ENCODE assay signal across 8 mouse cellular contexts in genomic region chr11:54062086-54062752, GRCm38 (mm10). TPM values are rescaled to one million over a fixed set of nuclear protein-coding genes. Genes with fewer than 3 reads are reported as not detected.
DNase-seq lines count a peak whose midpoint lies in the region; ATAC-seq and TF ChIP-seq lines count a peak whose summit lies in the region.

No protein-coding gene starts in this region.

- 36% methylated on average over 12 of the region's 12 CpGs for WGBS in forebrain, embryonic 16.5 days
- WGBS in limb, embryonic 14.5 days = 39% methylated on average over 12 of the region's 12 CpGs

- no peaks in the 10 kb centered on the region for H3K27me3 ChIP-seq in forebrain, embryonic 16.5 days (replicated peaks; ENCODE audit: control insufficient read depth, insufficient read depth, low read length)
- H3K27me3 ChIP-seq in limb, embryonic 14.5 days (ENCODE audit: control insufficient read depth, insufficient read depth, low read length) = no peaks in the 10 kb centered on the region

- no peak overlapping the region for H3K4me3 ChIP-seq in forebrain, embryonic 16.5 days (replicated peaks; ENCODE audit: low read length)
- no peak overlapping the region for H3K4me3 ChIP-seq in limb, embryonic 14.5 days (replicated peaks; ENCODE audit: low read length)

- no peak overlapping the region for H3K4me2 ChIP-seq in forebrain, embryonic 16.5 days (ENCODE audit: low read length)
- H3K4me2 ChIP-seq in limb, embryonic 14.5 days (replicated peaks; ENCODE audit: low read depth, low read length, severe bottlenecking) = no peak overlapping the region

- no peak for ATAC-seq in forebrain, embryonic 16.5 days
- no peak for ATAC-seq in limb, embryonic 14.5 days (ENCODE audit: low FRiP score, low read depth)
- no peak for ATAC-seq in CD4-positive, CD25-positive, alpha-beta regulatory T cell, adult 4 months

- H3K9ac ChIP-seq in forebrain, embryonic 16.5 days (replicated peaks; ENCODE audit: low read depth, low read length) = no peak overlapping the region
- no peak overlapping the region for H3K9ac ChIP-seq in limb, embryonic 14.5 days (ENCODE audit: low read depth, low read length, severe bottlenecking)

- H3K9me3 ChIP-seq in forebrain, embryonic 16.5 days (ENCODE audit: control insufficient read depth, low read length) = no peaks in the 10 kb centered on the region
- no peaks in the 10 kb centered on the region for H3K9me3 ChIP-seq in limb, embryonic 14.5 days (ENCODE audit: control insufficient read depth, low read length)

- H3K27ac ChIP-seq in forebrain, embryonic 16.5 days (ENCODE audit: low read length) = peak overlapping the region; percentile 47
- H3K27ac ChIP-seq in limb, embryonic 14.5 days (replicated peaks; ENCODE audit: low read depth, low read length) = peak overlapping the region; percentile 52

- no peaks in the 10 kb centered on the region for H3K36me3 ChIP-seq in forebrain, embryonic 16.5 days (ENCODE audit: control insufficient read depth, insufficient read depth)
- peaks cover 30% of the 10 kb centered on the region for H3K36me3 ChIP-seq in limb, embryonic 14.5 days (ENCODE audit: control insufficient read depth, insufficient read depth, low read length)

- TF ChIP-seq POLR2A in limb, embryonic 14.5 days (IDR thresholded peaks at IDR 0.05; ENCODE audit: borderline replicate concordance, extremely low read depth, insufficient read depth, insufficient read length) = no peak

- peaks cover 47% of the 10 kb centered on the region for H3K4me1 ChIP-seq in forebrain, embryonic 16.5 days (replicated peaks; ENCODE audit: control insufficient read depth, insufficient read depth, low read length)
- H3K4me1 ChIP-seq in limb, embryonic 14.5 days (ENCODE audit: control insufficient read depth, insufficient read depth, low read length) = peaks cover 89% of the 10 kb centered on the region

- peak; percentile 63 to 66 for DNase-seq in lung, adult 18-20 months
- no peak for DNase-seq in lung, postnatal 4 days
- peak; percentile 83 for DNase-seq in adrenal gland, adult 8-10 months
- no peak for DNase-seq in limb, embryonic 14.5 days (ENCODE audit: low spot score)
- DNase-seq in c-Kit-positive CD71-positive TER-119-positive erythroid progenitor cells, embryonic 14.5 days (ENCODE audit: low spot score) = no peak
- DNase-seq in layer of hippocampus, adult 9-10 months (ENCODE audit: low spot score) = no peak

RNA-seq across cellular contexts. Expression of gene Pdlim4, which starts 6.6 kb away (rescaled TPM):
- total RNA-seq in adrenal gland, adult 8-10 months (2022) = 10 to 100 TPM in 2 of 4 experiments, 1 to 10 TPM in 2; 6.7 to 16.2 (median 12.1) TPM
- 45.3 and 49.5 TPM in 2 replicates for polyA plus RNA-seq in forebrain, embryonic 16.5 days (2015; fragmentation: Nextera tagmentation; extraction: Ambion mirVana)
- polyA plus RNA-seq in limb, embryonic 14.5 days (2012; rRNA removed) = 115 and 157 TPM in 2 replicates
- polyA plus RNA-seq in limb, embryonic 14.5 days (2014; fragmentation: Nextera tagmentation; extraction: Ambion mirVana) = 129 and 141 TPM in 2 replicates
- polyA plus RNA-seq in CD4-positive, CD25-positive, alpha-beta regulatory T cell, adult 4 months (2017; shearing (Covaris generic)) = 1 to 10 TPM in 1 of 2 experiments, under 1 TPM in 1; 0.91 to 1.3 TPM

RNA-seq across cellular contexts. Expression of gene Slc22a4, which starts 34.3 kb away (rescaled TPM):
- 1 to 10 TPM; 6.1 to 8.6 (median 7.7) TPM for total RNA-seq in adrenal gland, adult 8-10 months (2022)
- 0.87 and 2.2 TPM in 2 replicates for polyA plus RNA-seq in forebrain, embryonic 16.5 days (2015; fragmentation: Nextera tagmentation; extraction: Ambion mirVana)
- 2.7 and 3.2 TPM in 2 replicates for polyA plus RNA-seq in limb, embryonic 14.5 days (2012; rRNA removed)
- 3.4 and 5.2 TPM in 2 replicates for polyA plus RNA-seq in limb, embryonic 14.5 days (2014; fragmentation: Nextera tagmentation; extraction: Ambion mirVana)
- not detected for polyA plus RNA-seq in CD4-positive, CD25-positive, alpha-beta regulatory T cell, adult 4 months (2017; shearing (Covaris generic))

RNA-seq across cellular contexts. Expression of gene P4ha2, which starts 37.7 kb away (rescaled TPM):
- total RNA-seq in adrenal gland, adult 8-10 months (2022) = 10 to 100 TPM; 29.1 to 52.2 (median 44.5) TPM
- 6.8 and 8.6 TPM in 2 replicates for polyA plus RNA-seq in forebrain, embryonic 16.5 days (2015; fragmentation: Nextera tagmentation; extraction: Ambion mirVana)
- polyA plus RNA-seq in limb, embryonic 14.5 days (2012; rRNA removed) = 106 TPM in 2 replicates
- 83.3 and 94.1 TPM in 2 replicates for polyA plus RNA-seq in limb, embryonic 14.5 days (2014; fragmentation: Nextera tagmentation; extraction: Ambion mirVana)
- not detected for polyA plus RNA-seq in CD4-positive, CD25-positive, alpha-beta regulatory T cell, adult 4 months (2017; shearing (Covaris generic))

Comparison
In these comparisons a context has a peak if more than half of its experiments do, and no peak if none do; other contexts are left out.
1. DNase-seq: peak in lung, adult 18-20 months (2 of 2) and adrenal gland, adult 8-10 months (single experiment); none in lung, postnatal 4 days (0 of 2), limb, embryonic 14.5 days (single experiment), c-Kit-positive CD71-positive TER-119-positive erythroid progenitor cells, embryonic 14.5 days (single experiment) and layer of hippocampus, adult 9-10 months (single experiment).
2. RNA of gene Pdlim4, which starts 6.6 kb away (polyA plus RNA-seq): 115 to 157 TPM in limb, embryonic 14.5 days and 45.3 to 49.5 TPM in forebrain, embryonic 16.5 days; 0.91 to 1.3 TPM in CD4-positive, CD25-positive, alpha-beta regulatory T cell, adult 4 months; every median in the first group is over 10 times any median in the second.